Mouse (Mus musculus): Measurements from ENCODE around the gene Igf1r. TPM values are rescaled to one million over a fixed set of nuclear protein-coding genes. Genes with fewer than 3 reads are reported as not detected.

The Igf1r gene
- total and polyA plus RNA-seq, 3 experiments: 4.3 to 9.1 (median 6.1) TPM

DNA sequence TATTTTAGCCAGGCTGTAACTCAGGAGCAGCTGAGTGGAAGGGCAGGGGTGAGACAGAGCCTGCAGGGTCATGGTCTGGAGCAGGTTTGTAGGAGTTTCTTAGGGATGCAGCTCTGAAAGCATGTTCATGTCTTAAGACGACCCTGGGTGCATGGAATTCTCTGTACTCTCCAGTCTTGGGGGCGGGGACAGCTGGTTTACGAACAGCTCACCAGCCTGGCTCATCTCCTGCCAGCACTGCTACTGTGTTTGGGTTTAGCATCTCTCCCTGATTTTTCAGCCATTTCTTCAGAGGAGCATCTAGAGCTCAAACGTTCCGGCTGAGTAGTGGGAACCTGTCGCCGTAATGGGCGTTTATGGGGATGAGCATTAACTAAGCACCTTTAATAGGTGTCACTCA, 137.9 kb downstream of the Igf1r start:
- Histone ChIP-seq H3K36me3 (replicated peaks) (no peaks in the 10 kb centered on the region), H3K4me1 (ENCODE audit: insufficient read depth, low read depth, low read length) (peaks cover 5% of the 10 kb centered on the region; the same call in 1 of the 2 replicates)

DNA sequence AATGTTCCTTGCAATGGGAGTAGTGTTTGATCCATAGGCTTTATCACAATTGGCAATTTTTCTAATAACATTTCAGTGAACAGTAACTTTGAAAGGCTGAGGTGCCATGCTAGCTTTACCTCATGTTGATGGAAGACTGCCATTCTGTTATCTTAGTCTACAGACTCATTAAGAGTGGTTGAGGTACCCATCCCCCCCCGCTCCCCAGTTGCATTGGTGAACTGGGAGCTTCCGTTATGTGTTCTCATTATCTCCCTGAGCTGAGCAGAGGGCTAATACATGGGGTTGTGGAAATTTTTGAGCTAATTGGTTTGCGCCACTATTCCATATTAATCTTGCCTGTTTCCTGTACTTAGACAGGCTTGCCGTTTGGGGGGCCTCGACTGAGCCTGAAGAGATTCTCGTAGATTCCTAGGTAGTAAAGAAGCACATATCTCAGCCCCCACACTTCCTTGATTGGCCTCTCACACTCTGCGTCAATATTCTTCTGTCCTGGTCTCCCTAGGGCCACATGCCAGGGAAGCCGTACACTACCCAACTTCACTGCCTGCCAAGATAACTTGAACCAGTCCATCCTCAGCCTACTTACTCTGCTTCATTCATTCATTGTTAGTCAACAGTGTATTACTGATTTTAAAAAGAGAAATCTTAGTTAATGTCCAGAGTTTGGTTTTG, 139.8 kb downstream of the Igf1r start:
- TF ChIP-seq GATA2 (IDR thresholded peaks at IDR 0.05; ENCODE audit: borderline replicate concordance, low read depth, low read length): no peak
- no peak for TF ChIP-seq CTCF (IDR thresholded peaks at IDR 0.05; ENCODE audit: low read depth, low read length)
- no peak for TF ChIP-seq POLR2AphosphoS5 (IDR thresholded peaks at IDR 0.05; ENCODE audit: insufficient replicate concordance, low read depth, low read length)
- no peak for TF ChIP-seq TAL1 (conservative IDR thresholded peaks at IDR 0.05; ENCODE audit: low read depth, low read length)
- TF ChIP-seq GATA1 (IDR thresholded peaks at IDR 0.05; ENCODE audit: borderline replicate concordance, low read length): no peak
- Histone ChIP-seq H3K4me1 (ENCODE audit: insufficient read depth, low read depth, low read length) (peaks cover 9% of the 10 kb centered on the region; the same call in 1 of the 2 replicates), H3K4me3 (ENCODE audit: low read depth, low read length) (no peak overlapping the region), H3K36me3 (replicated peaks) (no peaks in the 10 kb centered on the region), H3K9me3 (replicated peaks) (0 out of 2 replicates have a peak, but pooled peaks cover 6% of the 10 kb centered on the region), H3K27me3 (ENCODE audit: insufficient read depth, low read length) (peaks cover 5% of the 10 kb centered on the region; the same call in 1 of the 2 replicates)
- ATAC-seq (ENCODE audit: extremely low read depth, insufficient number of reproducible peaks, low FRiP score, poor library complexity, severe bottlenecking) (no peak), DNase-seq (ENCODE audit: low spot score) (no peak)

More for the DNA sequence above, 137.9 kb downstream of the Igf1r start:
- TF ChIP-seq POLR2AphosphoS5 (IDR thresholded peaks at IDR 0.05; ENCODE audit: insufficient replicate concordance, low read depth, low read length): no peak
- TF ChIP-seq TAL1 (conservative IDR thresholded peaks at IDR 0.05; ENCODE audit: low read depth, low read length): no peak
- no peak for TF ChIP-seq GATA1 (IDR thresholded peaks at IDR 0.05; ENCODE audit: borderline replicate concordance, low read length)
- H3K9me3 ChIP-seq (replicated peaks): 0 out of 2 replicates have a peak, but pooled peaks cover 7% of the 10 kb centered on the region
- H3K27me3 ChIP-seq (ENCODE audit: insufficient read depth, low read length): peaks cover 7% of the 10 kb centered on the region; the same call in 1 of the 2 replicates
- ATAC-seq (ENCODE audit: extremely low read depth, insufficient number of reproducible peaks, low FRiP score, poor library complexity, severe bottlenecking) (no peak), DNase-seq (ENCODE audit: low spot score) (no peak)
- H3K4me3 ChIP-seq (ENCODE audit: low read depth, low read length): no peak overlapping the region

DNA sequence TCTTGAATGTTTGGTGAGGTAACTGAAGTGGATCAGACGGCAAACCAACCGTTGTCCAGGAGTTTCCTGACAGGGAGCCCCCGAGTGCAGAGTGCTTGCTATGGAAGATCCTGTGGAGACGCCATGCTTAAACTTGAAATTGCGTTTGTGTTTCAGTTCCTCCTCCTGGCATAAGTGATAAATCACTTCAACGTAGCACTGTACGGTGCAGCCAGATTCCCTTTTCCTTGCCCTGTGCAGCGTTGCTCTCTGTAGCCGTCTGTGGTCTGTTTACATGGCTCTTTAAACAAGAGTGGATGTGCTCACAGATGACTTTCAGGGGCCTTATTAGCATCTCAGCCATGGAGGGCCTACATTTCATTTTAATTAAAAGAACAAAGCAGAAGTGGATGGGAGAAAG, 141.2 kb downstream of the Igf1r start:
- TF ChIP-seq GATA2 (IDR thresholded peaks at IDR 0.05; ENCODE audit: borderline replicate concordance, low read depth, low read length): no peak
- TF ChIP-seq CTCF (IDR thresholded peaks at IDR 0.05; ENCODE audit: low read depth, low read length): no peak
- no peak for TF ChIP-seq POLR2AphosphoS5 (IDR thresholded peaks at IDR 0.05; ENCODE audit: insufficient replicate concordance, low read depth, low read length)
- no peak for TF ChIP-seq TAL1 (conservative IDR thresholded peaks at IDR 0.05; ENCODE audit: low read depth, low read length)
- TF ChIP-seq GATA1 (IDR thresholded peaks at IDR 0.05; ENCODE audit: borderline replicate concordance, low read length): no peak
- no peak for DNase-seq (ENCODE audit: low spot score)
- Histone ChIP-seq H3K9me3 (replicated peaks) (0 out of 2 replicates have a peak, but pooled peaks cover 6% of the 10 kb centered on the region), H3K36me3 (replicated peaks) (no peaks in the 10 kb centered on the region), H3K27me3 (ENCODE audit: insufficient read depth, low read length) (peaks cover 3% of the 10 kb centered on the region; the same call in 1 of the 2 replicates), H3K4me3 (ENCODE audit: low read depth, low read length) (no peak overlapping the region), H3K4me1 (ENCODE audit: insufficient read depth, low read depth, low read length) (peaks cover 9% of the 10 kb centered on the region; the same call in 1 of the 2 replicates)
- no peak for ATAC-seq (ENCODE audit: extremely low read depth, insufficient number of reproducible peaks, low FRiP score, poor library complexity, severe bottlenecking)

DNA sequence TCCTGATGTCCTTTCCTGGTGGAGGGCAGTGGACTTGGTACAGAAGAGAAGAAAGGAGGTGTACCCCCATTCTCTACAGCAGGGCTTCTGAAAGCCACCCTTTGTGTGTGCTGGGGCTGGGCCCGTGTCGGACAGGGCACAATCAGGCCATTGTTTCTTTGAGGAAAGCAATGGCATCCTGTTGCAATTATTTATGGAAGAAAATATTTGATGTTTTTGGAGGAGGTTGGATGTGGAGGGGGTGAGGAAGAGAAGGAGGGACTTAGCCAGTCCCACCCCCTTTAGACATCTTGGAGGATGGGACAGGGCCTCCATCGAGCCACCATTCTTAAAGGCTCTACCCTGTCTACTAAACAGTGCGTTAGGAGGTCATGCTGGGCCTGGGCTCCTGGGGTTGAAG, 142.9 kb downstream of the Igf1r start:
- no peak for DNase-seq (ENCODE audit: low spot score)
- TF ChIP-seq POLR2AphosphoS5 (IDR thresholded peaks at IDR 0.05; ENCODE audit: insufficient replicate concordance, low read depth, low read length): no peak
- no peak for TF ChIP-seq GATA2 (IDR thresholded peaks at IDR 0.05; ENCODE audit: borderline replicate concordance, low read depth, low read length)
- no peak for TF ChIP-seq GATA1 (IDR thresholded peaks at IDR 0.05; ENCODE audit: borderline replicate concordance, low read length)
- no peak for TF ChIP-seq CTCF (IDR thresholded peaks at IDR 0.05; ENCODE audit: low read depth, low read length)
- TF ChIP-seq TAL1 (conservative IDR thresholded peaks at IDR 0.05; ENCODE audit: low read depth, low read length): no peak
- H3K27me3 ChIP-seq (ENCODE audit: insufficient read depth, low read length): peaks cover 2% of the 10 kb centered on the region; the same call in 1 of the 2 replicates

DNA sequence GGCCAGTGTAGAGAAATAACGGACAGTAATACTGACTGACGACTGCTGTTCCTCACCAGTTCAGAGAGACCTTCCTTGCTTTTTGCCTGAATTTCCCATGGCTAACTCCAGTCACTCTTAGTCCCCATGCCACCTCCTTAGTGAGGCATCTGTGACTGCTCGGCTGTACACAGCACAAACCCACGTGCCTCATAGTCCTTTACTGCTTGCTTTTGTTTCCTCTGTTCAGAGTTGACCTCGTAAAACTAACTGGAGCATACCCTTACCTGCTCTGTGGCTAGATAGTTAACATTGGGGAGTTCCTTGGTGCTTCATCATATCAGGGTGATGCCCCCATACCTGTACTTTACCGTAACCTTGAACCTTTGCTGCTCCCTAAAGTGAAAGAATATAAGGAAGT, 143.8 kb downstream of the Igf1r start:
- no peaks in the 10 kb centered on the region for H3K36me3 ChIP-seq (replicated peaks)
- TF ChIP-seq GATA2 (IDR thresholded peaks at IDR 0.05; ENCODE audit: borderline replicate concordance, low read depth, low read length) (no peak), CTCF (IDR thresholded peaks at IDR 0.05; ENCODE audit: low read depth, low read length) (no peak), TAL1 (conservative IDR thresholded peaks at IDR 0.05; ENCODE audit: low read depth, low read length) (no peak), GATA1 (IDR thresholded peaks at IDR 0.05; ENCODE audit: borderline replicate concordance, low read length) (no peak), POLR2AphosphoS5 (IDR thresholded peaks at IDR 0.05; ENCODE audit: insufficient replicate concordance, low read depth, low read length) (no peak)
- H3K27me3 ChIP-seq (ENCODE audit: insufficient read depth, low read length): peaks cover 5% of the 10 kb centered on the region
- H3K4me1 ChIP-seq (ENCODE audit: insufficient read depth, low read depth, low read length): peaks cover 9% of the 10 kb centered on the region; the same call in 1 of the 2 replicates
- no peak overlapping the region for H3K4me3 ChIP-seq (ENCODE audit: low read depth, low read length)
- H3K9me3 ChIP-seq (replicated peaks): 0 out of 2 replicates have a peak, but pooled peaks cover 3% of the 10 kb centered on the region
- no peak for DNase-seq (ENCODE audit: low spot score)
- no peak for ATAC-seq (ENCODE audit: extremely low read depth, insufficient number of reproducible peaks, low FRiP score, poor library complexity, severe bottlenecking)

More for the DNA sequence above, 142.9 kb downstream of the Igf1r start:
- 0 out of 2 replicates have a peak, but pooled peaks cover 3% of the 10 kb centered on the region for H3K9me3 ChIP-seq (replicated peaks)
- H3K4me1 ChIP-seq (ENCODE audit: insufficient read depth, low read depth, low read length): peaks cover 9% of the 10 kb centered on the region; the same call in 1 of the 2 replicates
- H3K4me3 ChIP-seq (ENCODE audit: low read depth, low read length): no peak overlapping the region
- no peaks in the 10 kb centered on the region for H3K36me3 ChIP-seq (replicated peaks)
- ATAC-seq (ENCODE audit: extremely low read depth, insufficient number of reproducible peaks, low FRiP score, poor library complexity, severe bottlenecking): no peak

DNA sequence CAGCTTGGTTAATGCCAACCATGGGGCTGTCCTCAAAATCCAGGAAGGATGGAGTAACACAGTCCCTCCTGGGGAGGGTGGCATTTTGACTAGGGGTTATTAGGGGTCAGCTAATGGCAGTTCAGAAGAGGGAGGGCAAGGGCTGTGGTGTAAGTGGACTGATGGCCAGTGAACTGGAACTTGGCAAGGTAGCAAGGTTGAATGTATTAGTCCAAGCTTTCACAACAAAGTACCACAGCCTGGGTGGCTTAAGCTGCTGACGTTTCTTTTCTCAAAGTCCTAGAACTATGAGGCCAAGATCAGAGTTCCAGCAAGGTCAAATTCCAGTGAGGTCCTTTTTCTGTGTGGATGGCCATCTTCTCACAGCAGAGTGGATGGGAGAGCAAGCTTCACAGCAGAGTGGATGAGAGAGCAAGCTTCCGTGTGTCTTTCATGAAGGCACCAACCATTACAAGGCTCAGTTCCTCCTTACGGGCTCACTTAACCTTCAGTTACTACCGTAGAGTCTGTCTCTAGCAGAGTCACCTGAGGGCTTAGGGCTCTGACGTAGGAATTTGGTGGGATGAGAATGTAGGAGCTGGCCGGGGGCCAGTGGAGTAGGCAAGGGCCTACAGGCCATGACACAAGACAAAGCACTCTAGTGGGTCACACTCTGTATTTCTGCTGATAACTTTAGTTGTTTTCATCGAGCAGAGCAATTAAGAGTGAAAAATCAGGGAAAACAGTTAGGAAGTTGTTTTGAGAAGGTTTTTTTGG, 144.6 kb downstream of the Igf1r start:
- DNase-seq (ENCODE audit: low spot score) (no peak), ATAC-seq (ENCODE audit: extremely low read depth, insufficient number of reproducible peaks, low FRiP score, poor library complexity, severe bottlenecking) (no peak)
- Histone ChIP-seq H3K36me3 (replicated peaks) (no peaks in the 10 kb centered on the region), H3K27me3 (ENCODE audit: insufficient read depth, low read length) (peaks cover 8% of the 10 kb centered on the region), H3K9me3 (replicated peaks) (no peaks in the 10 kb centered on the region), H3K4me3 (ENCODE audit: low read depth, low read length) (no peak overlapping the region), H3K4me1 (ENCODE audit: insufficient read depth, low read depth, low read length) (0 out of 2 replicates have a peak, but pooled peaks cover 4% of the 10 kb centered on the region)
- TF ChIP-seq TAL1 (conservative IDR thresholded peaks at IDR 0.05; ENCODE audit: low read depth, low read length) (no peak), GATA1 (IDR thresholded peaks at IDR 0.05; ENCODE audit: borderline replicate concordance, low read length) (no peak), GATA2 (IDR thresholded peaks at IDR 0.05; ENCODE audit: borderline replicate concordance, low read depth, low read length) (no peak), CTCF (IDR thresholded peaks at IDR 0.05; ENCODE audit: low read depth, low read length) (no peak), POLR2AphosphoS5 (IDR thresholded peaks at IDR 0.05; ENCODE audit: insufficient replicate concordance, low read depth, low read length) (no peak)
